Mouse (Mus musculus) ES-E14 (cell line): Measurements from ENCODE around the gene Ppp2r5c. TPM values are rescaled to one million over a fixed set of nuclear protein-coding genes. Genes with fewer than 3 reads are reported as not detected.

Experiments
- DNase-seq: peaks from one replicate; pipeline ENCODE4 v3.0.0-alpha.2; 2013; ENCODE audit warnings: low read depth, low spot score
- H3K27ac ChIP-seq: 2 replicates; pipeline ENCODE4 v1.5.1; 2012; ENCODE audit warnings: low read depth, mild to moderate bottlenecking, low read length, moderate library complexity, mixed read lengths; ENCODE audit not compliant: poor library complexity, insufficient read depth, severe bottlenecking
- H3K36me3 ChIP-seq: 2 replicates; pipeline ENCODE4 v1.6.1; 2012; ENCODE audit warnings: mild to moderate bottlenecking, low read length, moderate library complexity, mixed read lengths; ENCODE audit not compliant: control insufficient read depth, poor library complexity, insufficient read depth, severe bottlenecking
- H3K4me1 ChIP-seq, 2 experiments: fragments of 150-350 bp in 1 of 2; sonication (generic) in 1 of 2; 2 replicates each; pipeline ENCODE4 v1.6.1; 2012; ENCODE audit warnings: low read length in 2 of 2, mild to moderate bottlenecking in 1 of 2, mixed read lengths in 1 of 2; ENCODE audit not compliant: control insufficient read depth in 2 of 2, insufficient read depth in 2 of 2, poor library complexity in 1 of 2
- H3K4me3 ChIP-seq, 2 experiments: fragments of 150-350 bp in 1 of 2; sonication (generic) in 1 of 2; 2 replicates each; pipeline ENCODE4 v1.5.1; 2012; ENCODE audit warnings: low read length in 2 of 2, low read depth in 1 of 2, mild to moderate bottlenecking in 1 of 2, mixed read lengths in 1 of 2; ENCODE audit not compliant: insufficient read depth in 1 of 2, poor library complexity in 1 of 2, severe bottlenecking in 1 of 2
- H3K9ac ChIP-seq: 2 replicates; pipeline ENCODE4 v1.6.1; 2012; ENCODE audit warnings: low read depth, mild to moderate bottlenecking, low read length, mixed read lengths; ENCODE audit not compliant: poor library complexity, insufficient read depth, severe bottlenecking
- H3K9me3 ChIP-seq: fragments of 150-350 bp; sonication (generic); 2 replicates; pipeline ENCODE4 v1.6.1; 2012; ENCODE audit warnings: low read depth, mild to moderate bottlenecking, low read length; ENCODE audit not compliant: control insufficient read depth, insufficient read depth
- CHD2 ChIP-seq: IDR thresholded peaks from 2 replicates; pipeline ENCODE4 v1.6.1; 2014; ENCODE audit warnings: mild to moderate bottlenecking, low read depth, low read length, inconsistent platforms
- HCFC1 ChIP-seq: IDR thresholded peaks from 2 replicates; pipeline ENCODE4 v1.6.1; 2012; ENCODE audit warnings: low read length, inconsistent platforms, borderline replicate concordance; ENCODE audit not compliant: insufficient read depth
- MAFK ChIP-seq: IDR thresholded peaks from 2 replicates; pipeline ENCODE4 v1.6.1; 2014; ENCODE audit warnings: mild to moderate bottlenecking, low read depth, low read length, inconsistent platforms; ENCODE audit not compliant: insufficient read depth
- ZC3H11A ChIP-seq: IDR thresholded peaks from 2 replicates; pipeline ENCODE4 v1.6.1; 2012; ENCODE audit warnings: low read depth, mild to moderate bottlenecking, inconsistent platforms, low read length, borderline replicate concordance
- ZNF384 ChIP-seq: IDR thresholded peaks from 2 replicates; pipeline ENCODE4 v1.6.1; 2012; ENCODE audit warnings: low read depth, low read length, inconsistent platforms
- in situ Hi-C, 2 experiments: fragments of 600-800 bp; cut with MboI; formaldehyde crosslinking; loops; one replicate each; pipeline ENCODE4 v1.15.1; 2025; ENCODE audit warnings: low sequenced_read_pairs in 2 of 2, inconsistent platforms in 1 of 2; ENCODE audit not compliant: unreplicated experiment in 2 of 2
- total RNA-seq: library from RNA; depleted of rRNA; stranded (reverse); fragments of 300-350 nt; gene quantifications from 2 replicates; pipeline ENCODE4 v1.2.3, GENCODE M21; 2012

The Ppp2r5c gene
- total RNA-seq, 1 experiment = 62.1 TPM

DNA sequence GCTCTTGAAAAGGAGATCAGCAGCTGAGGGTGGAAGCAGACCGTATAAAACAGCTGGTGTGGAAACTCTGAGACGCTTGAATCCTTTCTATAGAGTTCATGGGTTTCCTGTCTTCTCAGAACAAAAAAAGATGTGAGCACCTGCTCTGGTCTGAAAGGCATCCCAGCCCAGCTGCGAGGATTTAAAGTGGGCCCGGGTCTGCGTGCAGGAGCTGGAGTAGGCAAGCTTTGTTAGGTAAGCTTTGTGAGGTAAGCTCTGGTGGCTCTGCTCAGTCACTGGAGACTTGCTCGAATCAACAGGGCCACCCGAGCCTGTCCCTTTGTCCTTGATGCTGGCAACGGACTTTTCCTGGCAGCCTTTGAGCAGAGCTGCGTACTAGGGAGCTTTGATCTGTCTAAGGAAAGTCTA lies 31.7 kb downstream of the Ppp2r5c start:
- Histone ChIP-seq H3K27ac (no peak overlapping the region), H3K36me3 (peaks cover 17% of the 10 kb centered on the region; the same call in 1 of the 2 replicates), H3K4me1 (peaks cover 17 to 46% of the 10 kb centered on the region in 2 experiments), H3K9ac (peak overlapping the region; percentile 35; the same call in 1 of the 2 replicates), H3K4me3 (no peak overlapping the region), H3K9me3 (no peaks in the 10 kb centered on the region)
- in situ Hi-C loops = no loop called here
- no peak for DNase-seq
- no peak for TF ChIP-seq MAFK
- no peak for TF ChIP-seq ZC3H11A
- TF ChIP-seq CHD2 = no peak
- TF ChIP-seq ZNF384 = no peak
- no peak for TF ChIP-seq HCFC1

DNA sequence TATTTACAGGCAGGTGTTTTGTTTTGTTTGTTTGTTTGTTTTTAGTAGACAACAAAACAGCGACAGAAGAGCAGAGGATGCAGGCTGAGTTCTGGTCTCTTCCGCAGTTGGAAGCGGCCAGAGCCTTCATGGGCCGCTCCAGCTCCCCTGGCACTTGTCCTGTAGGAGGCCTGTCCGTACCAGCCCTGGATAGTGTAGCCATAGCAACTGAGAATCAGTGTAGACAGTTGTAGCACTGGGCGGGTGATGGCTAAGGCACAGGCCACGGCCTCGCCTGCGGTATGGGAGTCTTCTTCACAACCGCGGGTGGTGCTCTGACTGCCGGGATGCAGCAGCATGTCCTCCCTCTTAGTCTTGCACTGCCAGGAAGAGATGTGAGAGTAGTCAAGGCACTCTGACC lies 32.3 kb downstream of the Ppp2r5c start:
- Histone ChIP-seq H3K9me3 (no peaks in the 10 kb centered on the region), H3K27ac (no peak overlapping the region), H3K9ac (no peak overlapping the region), H3K4me3 (0 out of 4 replicates have a peak overlapping the region, but pooled peaks of 1 of the 2 experiments have one; percentile 0), H3K4me1 (peaks cover 13 to 49% of the 10 kb centered on the region in 2 experiments), H3K36me3 (peaks cover 14% of the 10 kb centered on the region; the same call in 1 of the 2 replicates)
- TF ChIP-seq ZNF384 (no peak), ZC3H11A (no peak), HCFC1 (no peak), MAFK (no peak), CHD2 (no peak)
- DNase-seq = no peak
- in situ Hi-C loops = no loop called here

DNA sequence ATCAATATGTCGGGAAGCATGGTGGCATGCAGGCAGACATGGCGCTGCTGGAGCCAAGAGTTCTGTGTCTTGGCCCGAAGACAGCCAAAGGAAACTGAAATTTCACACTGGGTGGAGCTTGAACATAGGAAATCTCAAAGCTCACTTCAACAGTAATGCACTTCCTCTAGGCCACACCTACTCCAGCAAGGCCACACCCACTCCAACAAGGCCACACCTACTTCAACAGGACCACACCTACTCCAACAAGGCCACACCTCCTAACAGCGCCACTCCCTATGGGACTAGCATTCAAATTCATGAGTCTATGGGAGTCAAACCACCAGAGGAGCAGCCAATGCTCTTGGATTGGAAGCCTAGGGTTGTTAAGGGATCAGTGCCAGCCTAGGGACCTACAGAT lies 33.8 kb downstream of the Ppp2r5c start:
- Histone ChIP-seq H3K27ac (no peak overlapping the region), H3K9me3 (no peaks in the 10 kb centered on the region), H3K4me1 (peaks cover 16 to 40% of the 10 kb centered on the region in 2 experiments), H3K4me3 (no peak overlapping the region), H3K9ac (no peak overlapping the region), H3K36me3 (peaks cover 11% of the 10 kb centered on the region; the same call in 1 of the 2 replicates)
- TF ChIP-seq ZNF384 (no peak), CHD2 (no peak), HCFC1 (no peak)
- in situ Hi-C loops = no loop called here
- DNase-seq = no peak

DNA sequence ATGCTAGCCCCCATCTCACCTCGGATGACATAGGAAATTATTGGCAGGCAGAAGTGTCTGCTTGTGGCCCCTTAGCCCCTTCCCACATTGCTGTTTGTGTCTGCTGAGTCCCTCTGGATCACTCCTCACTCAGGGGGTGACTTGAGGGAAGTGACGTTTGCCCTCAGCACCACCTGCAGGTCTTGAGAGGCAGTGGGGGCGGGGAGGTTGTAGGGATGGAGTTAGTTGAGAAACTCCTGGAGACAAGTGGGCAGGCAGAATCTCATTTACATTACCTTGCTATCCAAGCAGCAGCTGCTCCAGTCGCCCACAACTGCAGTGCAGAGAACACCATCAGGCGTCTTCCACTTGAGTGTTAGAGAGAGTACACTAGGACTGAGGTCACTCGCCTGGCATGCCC lies 36.8 kb downstream of the Ppp2r5c start:
- Histone ChIP-seq H3K4me3 (peak overlapping the region; percentile 49 to 65; a peak in 3 of 4 replicates), H3K36me3 (peaks cover under 1% of the 10 kb centered on the region; the same call in 1 of the 2 replicates), H3K4me1 (peaks cover 11 to 25% of the 10 kb centered on the region in 2 experiments), H3K9me3 (no peaks in the 10 kb centered on the region), H3K9ac (peak overlapping the region; percentile 51), H3K27ac (peak overlapping the region; percentile 41)
- in situ Hi-C loops = no loop called here
- no peak for DNase-seq
- no peak for TF ChIP-seq ZNF384
- TF ChIP-seq ZC3H11A = no peak
- TF ChIP-seq MAFK = no peak
- TF ChIP-seq HCFC1 = no peak
- no peak for TF ChIP-seq CHD2
